Mouse (Mus musculus) ES-Bruce4 (cell line): ENCODE measurements around the gene Rpl37. TPM values are rescaled to one million over a fixed set of nuclear protein-coding genes. Genes with fewer than 3 reads are reported as not detected.
"Not testable (repeated sequence)": the region's sequence is repeated elsewhere in the genome, so short reads cannot be mapped to it uniquely, and the experiment has no call there.

Experiments used
- H3K27ac ChIP-seq: 2 replicates; pipeline ENCODE4 v1.5.1; 2012; ENCODE audit warnings: low read length, inconsistent platforms; ENCODE audit not compliant: insufficient read depth
- H3K27me3 ChIP-seq: 2 replicates; pipeline ENCODE4 v1.6.1; 2012; ENCODE audit warnings: mild to moderate bottlenecking, low read length, inconsistent platforms; ENCODE audit not compliant: control insufficient read depth, poor library complexity, insufficient read depth, severe bottlenecking
- H3K36me3 ChIP-seq: 2 replicates; pipeline ENCODE4 v1.6.1; 2012; ENCODE audit warnings: inconsistent platforms, mild to moderate bottlenecking, low read length, moderate library complexity; ENCODE audit not compliant: control insufficient read depth, poor library complexity, insufficient read depth, severe bottlenecking
- H3K4me1 ChIP-seq: one replicate; pipeline ENCODE4 v1.8.1; 2011; ENCODE audit warnings: low read length; ENCODE audit not compliant: control insufficient read depth, insufficient read depth
- H3K4me3 ChIP-seq: 2 replicates; pipeline ENCODE4 v1.5.1; 2011; ENCODE audit warnings: low read depth, mild to moderate bottlenecking, low read length
- H3K9ac ChIP-seq: 2 replicates; pipeline ENCODE4 v1.6.1; 2012; ENCODE audit warnings: low read depth, mild to moderate bottlenecking, inconsistent platforms; ENCODE audit not compliant: poor library complexity, severe bottlenecking
- H3K9me3 ChIP-seq: replicated peaks from 2 replicates; pipeline ENCODE4 v1.6.1; 2012; ENCODE audit warnings: mild to moderate bottlenecking, low read length, inconsistent platforms; ENCODE audit not compliant: control insufficient read depth, poor library complexity, insufficient read depth, severe bottlenecking
- CTCF ChIP-seq: IDR thresholded peaks from one replicate; pipeline ENCODE4 v1.8.1; 2011; ENCODE audit warnings: low read depth, low read length
- EP300 ChIP-seq: IDR thresholded peaks from 2 replicates; pipeline ENCODE4 v1.6.1; 2011; ENCODE audit warnings: low read depth, low read length; ENCODE audit not compliant: insufficient read depth
- POLR2A ChIP-seq: IDR thresholded peaks from one replicate; pipeline ENCODE4 v1.8.1; 2011; ENCODE audit warnings: low read length; ENCODE audit not compliant: insufficient read depth
- polyA plus RNA-seq: library from polyadenylated mRNA; stranded (reverse); fragments of >200 nt; gene quantifications from 2 replicates; pipeline ENCODE4 v1.2.4, GENCODE M21; 2011; ENCODE audit warnings: low read depth; ENCODE audit not compliant: missing spikeins, insufficient read depth, insufficient read length

Gene Rpl37
- polyA plus RNA-seq, 1 experiment = 685 TPM

DNA sequence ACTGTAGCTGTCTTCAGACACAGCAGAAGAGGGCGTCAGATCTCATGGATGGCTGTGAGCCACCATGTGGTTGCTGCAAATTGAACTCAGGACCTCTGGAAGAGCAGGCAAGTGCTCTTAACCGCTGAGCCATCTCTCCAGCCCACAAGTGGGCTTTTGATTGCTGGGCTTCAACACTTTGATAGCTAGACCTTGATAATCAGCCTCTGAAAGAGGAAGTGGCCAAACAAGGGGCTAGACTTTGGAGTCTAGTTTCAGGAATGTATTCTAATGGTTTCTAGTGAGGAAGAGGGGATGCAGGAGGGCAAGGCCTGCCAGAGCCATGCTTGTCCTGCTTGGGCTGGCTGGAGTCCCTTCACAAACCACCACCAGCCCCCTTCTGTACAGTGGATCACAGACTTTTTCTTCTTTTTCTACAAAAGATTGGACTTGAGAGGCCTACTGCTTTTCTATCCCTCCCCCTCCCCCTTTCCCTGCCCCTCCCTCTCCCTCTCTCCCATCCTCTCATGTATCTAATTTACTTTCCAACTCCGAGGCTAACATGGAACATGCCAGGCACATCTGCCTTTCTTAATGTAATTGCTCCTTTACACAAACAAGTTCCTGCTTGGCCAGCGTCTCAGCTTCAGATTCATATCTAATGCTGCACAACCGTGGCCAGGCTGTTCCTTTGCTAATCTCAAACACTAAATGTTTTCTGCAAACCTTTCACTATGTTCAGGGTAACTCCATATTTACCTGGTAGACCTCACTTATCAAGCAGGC lies 11.9 kb downstream of the Rpl37 start:
- H3K27ac ChIP-seq = no peak overlapping the region
- no peak overlapping the region for H3K4me3 ChIP-seq
- no peaks in the 10 kb centered on the region for H3K4me1 ChIP-seq
- no peak for TF ChIP-seq POLR2A
- no peak for TF ChIP-seq EP300
- TF ChIP-seq CTCF = no peak
- H3K9ac ChIP-seq = no peak overlapping the region
- H3K27me3 ChIP-seq = no peaks in the 10 kb centered on the region; the same call in 1 of the 2 replicates
- H3K36me3 ChIP-seq = peaks cover 11% of the 10 kb centered on the region
- H3K9me3 ChIP-seq = peaks cover 9% of the 10 kb centered on the region; the same call in 1 of the 2 replicates

DNA sequence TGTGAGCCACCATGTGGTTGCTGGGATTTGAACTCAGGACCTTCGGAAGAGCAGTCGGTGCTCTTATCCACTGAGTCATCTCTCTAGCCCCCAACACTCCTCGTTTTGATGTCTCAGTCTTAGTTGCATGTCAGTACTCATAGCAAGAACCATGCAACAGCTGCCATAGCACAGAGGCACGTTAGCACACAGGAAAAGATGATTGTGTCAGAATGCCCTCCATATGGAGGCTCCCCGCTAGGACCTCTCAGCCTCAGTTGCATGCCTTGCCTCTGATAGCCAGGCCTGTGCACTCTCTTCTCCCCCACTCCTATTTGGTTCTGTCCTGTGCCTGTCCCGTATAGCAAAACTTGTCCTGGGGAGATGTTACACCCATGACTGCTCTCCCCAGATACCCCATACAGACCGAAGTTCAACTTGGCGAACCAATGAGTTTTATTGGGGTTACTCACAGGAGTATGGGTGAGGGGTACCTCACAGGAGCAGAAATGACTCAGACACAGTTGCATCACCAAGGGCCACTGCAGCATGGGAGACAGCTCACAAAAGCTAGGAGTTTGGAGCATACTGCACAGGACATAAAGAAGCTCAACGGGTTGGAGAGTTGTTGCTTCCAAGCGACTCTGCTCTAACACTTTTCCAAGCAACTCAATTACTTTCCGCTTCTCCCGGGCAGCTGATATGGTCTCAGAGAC lies 12.8 kb downstream of the Rpl37 start:
- Histone ChIP-seq H3K9me3 (peaks cover 9% of the 10 kb centered on the region; the same call in 1 of the 2 replicates), H3K27me3 (no peaks in the 10 kb centered on the region; the same call in 1 of the 2 replicates), H3K9ac (no peak overlapping the region), H3K36me3 (peaks cover 8% of the 10 kb centered on the region), H3K4me1 (no peaks in the 10 kb centered on the region), H3K27ac (no peak overlapping the region), H3K4me3 (no peak overlapping the region)
- TF ChIP-seq CTCF (no peak), EP300 (no peak), POLR2A (no peak)

DNA sequence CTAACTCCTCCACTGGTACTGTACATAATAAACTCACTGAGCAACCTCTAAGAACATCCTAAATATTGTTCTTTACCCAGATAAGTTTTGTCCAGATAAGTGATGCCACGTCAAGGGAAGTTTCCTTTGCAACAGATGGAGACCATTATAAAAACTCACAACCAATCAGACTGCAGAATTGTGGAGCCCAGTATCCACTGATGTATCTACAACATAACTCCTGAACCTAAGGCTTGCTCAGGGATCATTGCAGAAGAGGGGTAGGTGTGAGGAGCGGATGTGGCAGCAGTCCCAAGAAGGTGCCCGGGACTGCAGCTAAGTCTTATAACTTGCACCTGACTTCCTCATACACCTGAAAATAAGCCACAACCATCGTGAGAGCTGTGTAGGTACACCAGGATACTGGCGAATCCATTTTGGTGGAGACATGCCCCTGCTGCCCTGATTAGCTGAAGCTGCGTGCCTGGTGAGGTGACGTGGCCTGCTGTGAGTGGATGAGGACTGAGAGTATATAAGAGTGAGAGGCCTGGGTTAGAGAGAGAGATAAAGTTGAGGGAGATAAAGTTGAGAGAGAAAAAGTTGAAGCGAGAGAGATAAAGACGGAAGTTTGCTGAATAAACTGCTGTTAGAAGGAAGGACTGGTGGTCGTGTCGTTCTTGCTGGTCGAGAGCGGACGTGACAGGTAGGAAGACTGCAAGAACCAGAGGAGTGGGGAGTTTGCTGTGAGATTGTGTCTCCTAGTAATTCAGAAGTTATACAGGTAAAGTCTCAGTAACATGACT lies 14.6 kb downstream of the Rpl37 start:
- not testable (repeated sequence) for H3K4me1 ChIP-seq, H3K9ac ChIP-seq, H3K4me3 ChIP-seq, H3K27me3 ChIP-seq, H3K36me3 ChIP-seq, H3K27ac ChIP-seq, H3K9me3 ChIP-seq

DNA sequence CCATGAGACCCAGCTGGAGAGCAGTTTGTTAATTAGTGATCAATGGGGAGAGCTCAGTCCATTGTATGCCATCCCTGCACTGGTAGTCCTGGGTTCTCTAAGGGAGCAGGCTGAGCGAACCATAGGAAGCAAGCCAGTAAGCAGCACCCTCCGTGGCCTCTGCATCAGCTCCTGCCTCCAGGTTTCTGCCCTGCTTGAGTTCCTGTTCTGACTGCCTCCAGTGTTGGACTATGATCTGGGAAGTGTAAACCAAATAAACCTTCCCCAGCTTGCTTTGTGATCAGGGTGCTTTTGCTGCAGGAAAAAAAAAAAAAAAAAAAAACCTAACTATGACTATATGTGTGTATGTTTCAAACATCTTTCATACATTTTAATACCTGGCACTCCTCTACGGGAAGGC lies 16.9 kb downstream of the Rpl37 start:
- no peak for TF ChIP-seq CTCF
- Histone ChIP-seq H3K27me3 (no peaks in the 10 kb centered on the region), H3K4me3 (no peak overlapping the region), H3K9ac (no peak overlapping the region), H3K27ac (no peak overlapping the region), H3K9me3 (no peaks in the 10 kb centered on the region), H3K36me3 (no peaks in the 10 kb centered on the region), H3K4me1 (no peaks in the 10 kb centered on the region)

DNA sequence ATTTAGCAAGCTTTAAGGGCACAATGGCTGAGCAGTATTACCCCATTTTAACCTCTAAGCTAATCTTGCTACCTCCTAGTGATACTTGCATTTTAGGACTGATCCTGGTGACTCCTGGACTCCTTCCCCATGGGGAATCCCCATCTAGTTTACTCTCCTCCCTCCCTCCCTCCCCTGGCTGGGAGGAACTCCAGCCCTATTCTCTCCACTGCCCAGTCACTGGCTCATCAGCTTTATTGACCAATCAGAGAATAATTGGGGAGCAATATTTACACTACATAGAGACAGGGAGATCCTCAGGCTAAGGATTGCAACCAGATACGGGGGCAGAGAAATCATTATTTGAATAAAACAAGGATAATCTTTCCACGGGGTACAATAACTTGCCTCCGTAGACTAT lies 17.7 kb downstream of the Rpl37 start:
- no peak overlapping the region for H3K27ac ChIP-seq
- H3K4me3 ChIP-seq = peak overlapping the region; percentile 84
- peak overlapping the region; percentile 13 for H3K9ac ChIP-seq
- TF ChIP-seq CTCF (no peak), EP300 (no peak), POLR2A (no peak)
- H3K36me3 ChIP-seq = no peaks in the 10 kb centered on the region
- no peaks in the 10 kb centered on the region for H3K9me3 ChIP-seq
- no peaks in the 10 kb centered on the region for H3K4me1 ChIP-seq
- H3K27me3 ChIP-seq = no peaks in the 10 kb centered on the region
